ENCODE assay signal across 9 mouse cellular contexts in genomic region chr3:127257279-127257925, GRCm38 (mm10).
A peak's percentile ranks its signal among the peaks of the same experiment; 100 is the strongest.
DNase-seq lines count a peak whose midpoint lies in the region; ATAC-seq and TF ChIP-seq lines count a peak whose summit lies in the region.
"Had no signal": no experiment of that assay in that cellular context is flagged by ENCODE, and none has a peak within 500 bp of the region (broad histone marks: within the 10 kb centered on the region; RNA-seq: fewer than 3 reads in every experiment).

No protein-coding gene starts in this region.

- no peaks in the 10 kb centered on the region for H3K9me3 ChIP-seq in forebrain, postnatal 0 days (ENCODE audit: low read length)
- H3K9me3 ChIP-seq in hindbrain, embryonic 10.5 days: no peaks in the 10 kb centered on the region
- no peaks in the 10 kb centered on the region for H3K9me3 ChIP-seq in lung, embryonic 14.5 days (ENCODE audit: low read depth, low read length)

- 3% methylated on average over 13 of the region's 13 CpGs for WGBS in forebrain, postnatal 0 days
- WGBS in hindbrain, embryonic 10.5 days: under 1% methylated on average over 13 of the region's 13 CpGs
- WGBS in lung, embryonic 14.5 days: under 1% methylated on average over 13 of the region's 13 CpGs

- H3K4me2 ChIP-seq in forebrain, postnatal 0 days (ENCODE audit: low read depth): peak overlapping the region; percentile 60
- H3K4me2 ChIP-seq in lung, embryonic 14.5 days: peak overlapping the region; percentile 72

- H3K36me3 ChIP-seq in forebrain, postnatal 0 days (ENCODE audit: insufficient read depth): no peaks in the 10 kb centered on the region
- H3K36me3 ChIP-seq in hindbrain, embryonic 10.5 days: no peaks in the 10 kb centered on the region
- H3K36me3 ChIP-seq in lung, embryonic 14.5 days (ENCODE audit: insufficient read depth): no peaks in the 10 kb centered on the region

- peak; percentile 96 for DNase-seq in 3T3-L1 (ENCODE audit: low read depth, low spot score)
- DNase-seq in cerebellum, adult 18-20 months: peak; percentile 64 to 65
- DNase-seq in forebrain, postnatal 0 days: peak; percentile 63
- DNase-seq in hindbrain, embryonic 10.5 days (ENCODE audit: low spot score): peak; percentile 91
- DNase-seq in layer of hippocampus, adult 8-10 months (ENCODE audit: low spot score in 2 of 2): peak; percentile 51
- DNase-seq in lung, embryonic 14.5 days: peak; percentile 91
- DNase-seq in retina, embryonic 14.5 days (ENCODE audit: low spot score): peak; percentile 83
- no peak for DNase-seq in thymus, postnatal 4 days

- H3K27me3 ChIP-seq in forebrain, postnatal 0 days (ENCODE audit: insufficient read depth, low read length): no peaks in the 10 kb centered on the region
- H3K27me3 ChIP-seq in hindbrain, embryonic 10.5 days (ENCODE audit: insufficient read depth, poor library complexity, severe bottlenecking): no peaks in the 10 kb centered on the region
- H3K27me3 ChIP-seq in lung, embryonic 14.5 days (ENCODE audit: insufficient read depth, low read length): no peaks in the 10 kb centered on the region
- H3K27me3 ChIP-seq: CH12.LX had no signal

- peaks cover 16% of the 10 kb centered on the region for H3K4me1 ChIP-seq in forebrain, postnatal 0 days (ENCODE audit: insufficient read depth)
- H3K4me1 ChIP-seq in hindbrain, embryonic 10.5 days (replicated peaks): peaks cover 37% of the 10 kb centered on the region
- H3K4me1 ChIP-seq in lung, embryonic 14.5 days (ENCODE audit: insufficient read depth): no peaks in the 10 kb centered on the region

- peak overlapping the region; percentile 36 for H3K27ac ChIP-seq in forebrain, postnatal 0 days (ENCODE audit: low read depth, low read length)
- peak overlapping the region; percentile 89 for H3K27ac ChIP-seq in hindbrain, embryonic 10.5 days
- H3K27ac ChIP-seq in lung, embryonic 14.5 days (ENCODE audit: low read depth): peak overlapping the region; percentile 91

- H3K4me3 ChIP-seq in forebrain, postnatal 0 days (ENCODE audit: low read depth, low read length): peak overlapping the region; percentile 38
- peak overlapping the region; percentile 55 for H3K4me3 ChIP-seq in hindbrain, embryonic 10.5 days
- peak overlapping the region; percentile 44 for H3K4me3 ChIP-seq in lung, embryonic 14.5 days (ENCODE audit: low read depth, low read length)

- TF ChIP-seq CTCF in forebrain, postnatal 0 days (IDR thresholded peaks at IDR 0.05; ENCODE audit: low read depth): no peak
- TF ChIP-seq CTCF in lung, embryonic 14.5 days (IDR thresholded peaks at IDR 0.05; ENCODE audit: low read depth): no peak

- ATAC-seq in forebrain, postnatal 0 days: peak; percentile 72
- peak; percentile 99 for ATAC-seq in lung, embryonic 14.5 days (ENCODE audit: insufficient read depth)

- H3K9ac ChIP-seq in forebrain, postnatal 0 days: peak overlapping the region; percentile 48
- H3K9ac ChIP-seq in lung, embryonic 14.5 days: peak overlapping the region; percentile 53

Comparison
In these comparisons a context has a peak if more than half of its experiments do, and no peak if none do; other contexts are left out.
1. H3K27ac ChIP-seq: peak in every context shown above with its lines; median percentile 91 in lung, embryonic 14.5 days; 89 in hindbrain, embryonic 10.5 days; 36 in forebrain, postnatal 0 days.